Mouse (Mus musculus) limb, embryonic 10.5 days (tissue): Measurements from ENCODE around the gene Col6a3. TPM values are rescaled to one million over a fixed set of nuclear protein-coding genes. Genes with fewer than 3 reads are reported as not detected.

ENCODE experiments used
- polyA plus RNA-seq: library from polyadenylated mRNA; unstranded; fragments of >200 nt; fragmentation: Nextera tagmentation; extraction: Ambion mirVana; gene quantifications from 2 replicates; pipeline ENCODE4 v1.2.1, GENCODE M21; 2016

Gene Col6a3
- polyA plus RNA-seq, 1 experiment from 2014 or later, result 5.6 TPM

Other genes starting within 250 kb of the Col6a3 start
- gene Cops8, start 241.0 kb downstream of the Col6a3 start, polyA plus RNA-seq, result 206 and 213 TPM in 2 replicates
- 0.06 and 0.51 TPM in 2 replicates for gene Mlph, start 71.1 kb upstream of the Col6a3 start, polyA plus RNA-seq
- not detected in 2 replicates for gene Prlh, start 109.1 kb upstream of the Col6a3 start, polyA plus RNA-seq
- 0.34 and 0.69 TPM in 2 replicates for gene Rab17, start 125.7 kb upstream of the Col6a3 start, polyA plus RNA-seq
- gene Lrrfip1, start 154.8 kb upstream of the Col6a3 start, polyA plus RNA-seq, result 21.2 and 21.7 TPM in 2 replicates